Mouse (Mus musculus): ENCODE results near the gene Myo10. TPM values are rescaled to one million over a fixed set of nuclear protein-coding genes. Genes with fewer than 3 reads are reported as not detected.

Gene Myo10
- 10 to 100 TPM; 36.9 to 43.8 TPM for total RNA-seq (2021)

GRCm38 (mm10) chr15:25622200-25622866 is at the start of gene Myo10:
TSS of gene Myo10 (plus strand) at chr15:25622525.
- DNase-seq = peak; percentile 100

GRCm38 (mm10) chr15:25573113-25573512 is 49.2 kb upstream of the Myo10 start:
- DNase-seq = no peak

GRCm38 (mm10) chr15:25573876-25574601 is 48.3 kb upstream of the Myo10 start:
- no peak for DNase-seq

GRCm38 (mm10) chr15:25577327-25578051 is 44.8 kb upstream of the Myo10 start:
- DNase-seq = no peak

GRCm38 (mm10) chr15:25578369-25578768 is 44.0 kb upstream of the Myo10 start:
- DNase-seq = no peak

- peak; percentile 20 for DNase-seq
These were observed 41.6 kb upstream of the Myo10 start for GRCm38 (mm10) chr15:25580731-25581130.

- DNase-seq = no peak
These were observed 40.3 kb upstream of the Myo10 start for GRCm38 (mm10) chr15:25582055-25582454.

- no peak for DNase-seq
These were observed 39.0 kb upstream of the Myo10 start for GRCm38 (mm10) chr15:25583361-25583760.

- no peak for DNase-seq
These were observed 35.5 kb upstream of the Myo10 start for GRCm38 (mm10) chr15:25586828-25587227.

GRCm38 (mm10) chr15:25587943-25588342 is 34.4 kb upstream of the Myo10 start:
- DNase-seq = no peak

- no peak for DNase-seq
These were observed 32.9 kb upstream of the Myo10 start for GRCm38 (mm10) chr15:25589318-25589902.

- DNase-seq = peak; percentile 33
These were observed 32.4 kb upstream of the Myo10 start for GRCm38 (mm10) chr15:25589916-25590315.

- no peak for DNase-seq
These were observed 31.4 kb upstream of the Myo10 start for GRCm38 (mm10) chr15:25590891-25591290.

- DNase-seq = no peak
These were observed 30.4 kb upstream of the Myo10 start for GRCm38 (mm10) chr15:25591964-25592363.

GRCm38 (mm10) chr15:25593469-25594150 is 28.7 kb upstream of the Myo10 start:
- no peak for DNase-seq

GRCm38 (mm10) chr15:25598313-25598712 is 24.0 kb upstream of the Myo10 start:
- DNase-seq = no peak

GRCm38 (mm10) chr15:25602306-25602705 is 20.0 kb upstream of the Myo10 start:
- DNase-seq = no peak

GRCm38 (mm10) chr15:25603286-25603685 is 19.0 kb upstream of the Myo10 start:
- no peak for DNase-seq

GRCm38 (mm10) chr15:25604231-25604630 is 18.1 kb upstream of the Myo10 start:
- DNase-seq = no peak

GRCm38 (mm10) chr15:25605376-25605775 is 16.9 kb upstream of the Myo10 start:
- DNase-seq = no peak

- no peak for DNase-seq
These were observed 13.6 kb upstream of the Myo10 start for GRCm38 (mm10) chr15:25608742-25609141.

- DNase-seq = no peak
These were observed 13.1 kb upstream of the Myo10 start for GRCm38 (mm10) chr15:25609253-25609652.
